Mouse (Mus musculus): ENCODE data around the gene Fkrp. TPM values are rescaled to one million over a fixed set of nuclear protein-coding genes. Genes with fewer than 3 reads are reported as not detected.
A peak's percentile ranks its signal among the peaks of the same experiment; 100 is the strongest.

Gene Fkrp
- total and polyA plus RNA-seq, 2 experiments from 2014 or later: 50.0 to 81.4 TPM

- no peak overlapping the region for H3K27ac ChIP-seq (ENCODE audit: low read depth, low read length)
- H3K36me3 ChIP-seq (ENCODE audit: insufficient read depth, low read length): peaks cover 70% of the 10 kb centered on the region
- H3K9me3 ChIP-seq (ENCODE audit: low read length): no peaks in the 10 kb centered on the region
- 0 out of 2 replicates have a peak, but pooled peaks cover 3% of the 10 kb centered on the region for H3K4me1 ChIP-seq (ENCODE audit: insufficient read depth, low read length)
- 85% methylated on average over 10 of the region's 10 CpGs for WGBS
- H3K4me2 ChIP-seq (ENCODE audit: low read depth, low read length, poor library complexity, severe bottlenecking): no peak overlapping the region
- H3K9ac ChIP-seq (replicated peaks; ENCODE audit: low read length, poor library complexity, severe bottlenecking): no peak overlapping the region
- H3K4me3 ChIP-seq (ENCODE audit: low read depth, low read length): no peak overlapping the region
- ATAC-seq (ENCODE audit: low FRiP score) (0 out of 2 replicates have a peak, but pooled peaks have one; percentile 18), DNase-seq (ENCODE audit: low spot score) (peak; percentile 36)
- H3K27me3 ChIP-seq (ENCODE audit: insufficient read depth, low read length): no peaks in the 10 kb centered on the region
- TF ChIP-seq CTCF (IDR thresholded peaks at IDR 0.05): peak; percentile 53
These were observed 9.3 kb upstream of the Fkrp start for GRCm38 (mm10) chr7:16825785-16826184.

GRCm38 (mm10) chr7:16823734-16824133, 7.2 kb upstream of the Fkrp start:
- Histone ChIP-seq H3K36me3 (ENCODE audit: insufficient read depth, low read length) (peaks cover 50% of the 10 kb centered on the region), H3K9me3 (ENCODE audit: low read length) (no peaks in the 10 kb centered on the region), H3K27me3 (ENCODE audit: insufficient read depth, low read length) (no peaks in the 10 kb centered on the region), H3K4me2 (ENCODE audit: low read depth, low read length, poor library complexity, severe bottlenecking) (no peak overlapping the region), H3K4me3 (ENCODE audit: low read depth, low read length) (no peak overlapping the region), H3K27ac (ENCODE audit: low read depth, low read length) (no peak overlapping the region), H3K9ac (replicated peaks; ENCODE audit: low read length, poor library complexity, severe bottlenecking) (no peak overlapping the region), H3K4me1 (ENCODE audit: insufficient read depth, low read length) (peaks cover 18% of the 10 kb centered on the region)
- no peak for ATAC-seq (ENCODE audit: low FRiP score)
- WGBS: 73% methylated on average over 5 of the region's 5 CpGs
- no peak for DNase-seq (ENCODE audit: low spot score)
- TF ChIP-seq CTCF (IDR thresholded peaks at IDR 0.05): no peak

GRCm38 (mm10) chr7:16821669-16822101, 5.2 kb upstream of the Fkrp start:
- no peak overlapping the region for H3K9ac ChIP-seq (replicated peaks; ENCODE audit: low read length, poor library complexity, severe bottlenecking)
- peaks cover 27% of the 10 kb centered on the region for H3K4me1 ChIP-seq (ENCODE audit: insufficient read depth, low read length)
- TF ChIP-seq CTCF (IDR thresholded peaks at IDR 0.05): no peak
- H3K27ac ChIP-seq (ENCODE audit: low read depth, low read length): peak overlapping the region; percentile 12; the same call in 1 of the 2 replicates
- DNase-seq (ENCODE audit: low spot score) (peak; percentile 19), ATAC-seq (ENCODE audit: low FRiP score) (no peak)
- H3K27me3 ChIP-seq (ENCODE audit: insufficient read depth, low read length): no peaks in the 10 kb centered on the region
- peaks cover 33% of the 10 kb centered on the region for H3K36me3 ChIP-seq (ENCODE audit: insufficient read depth, low read length)
- H3K4me3 ChIP-seq (ENCODE audit: low read depth, low read length): no peak overlapping the region
- 80% methylated on average over 4 of the region's 4 CpGs for WGBS
- H3K9me3 ChIP-seq (ENCODE audit: low read length): no peaks in the 10 kb centered on the region
- no peak overlapping the region for H3K4me2 ChIP-seq (ENCODE audit: low read depth, low read length, poor library complexity, severe bottlenecking)

GRCm38 (mm10) chr7:16821091-16821490, 4.6 kb upstream of the Fkrp start:
- Histone ChIP-seq H3K9ac (replicated peaks; ENCODE audit: low read length, poor library complexity, severe bottlenecking) (no peak overlapping the region), H3K4me2 (ENCODE audit: low read depth, low read length, poor library complexity, severe bottlenecking) (no peak overlapping the region), H3K27me3 (ENCODE audit: insufficient read depth, low read length) (no peaks in the 10 kb centered on the region), H3K27ac (ENCODE audit: low read depth, low read length) (no peak overlapping the region; the same call in 1 of the 2 replicates), H3K9me3 (ENCODE audit: low read length) (no peaks in the 10 kb centered on the region), H3K4me3 (ENCODE audit: low read depth, low read length) (no peak overlapping the region), H3K36me3 (ENCODE audit: insufficient read depth, low read length) (peaks cover 27% of the 10 kb centered on the region), H3K4me1 (ENCODE audit: insufficient read depth, low read length) (peaks cover 27% of the 10 kb centered on the region)
- ATAC-seq (ENCODE audit: low FRiP score) (no peak), DNase-seq (ENCODE audit: low spot score) (no peak)
- 40% methylated on average over 3 of the region's 3 CpGs for WGBS
- no peak for TF ChIP-seq CTCF (IDR thresholded peaks at IDR 0.05)

GRCm38 (mm10) chr7:16820271-16820763, 3.8 kb upstream of the Fkrp start:
- Histone ChIP-seq H3K4me1 (ENCODE audit: insufficient read depth, low read length) (peaks cover 27% of the 10 kb centered on the region), H3K9ac (replicated peaks; ENCODE audit: low read length, poor library complexity, severe bottlenecking) (no peak overlapping the region), H3K4me2 (ENCODE audit: low read depth, low read length, poor library complexity, severe bottlenecking) (peak overlapping the region; percentile 94; the same call in 1 of the 2 replicates), H3K36me3 (ENCODE audit: insufficient read depth, low read length) (peaks cover 19% of the 10 kb centered on the region), H3K4me3 (ENCODE audit: low read depth, low read length) (no peak overlapping the region), H3K27me3 (ENCODE audit: insufficient read depth, low read length) (no peaks in the 10 kb centered on the region), H3K27ac (ENCODE audit: low read depth, low read length) (no peak overlapping the region), H3K9me3 (ENCODE audit: low read length) (no peaks in the 10 kb centered on the region)
- DNase-seq (ENCODE audit: low spot score) (no peak), ATAC-seq (ENCODE audit: low FRiP score) (no peak)
- WGBS: 68% methylated on average over 5 of the region's 5 CpGs
- TF ChIP-seq CTCF (IDR thresholded peaks at IDR 0.05): no peak

GRCm38 (mm10) chr7:16819794-16820193, 3.3 kb upstream of the Fkrp start:
- TF ChIP-seq CTCF (IDR thresholded peaks at IDR 0.05): no peak
- H3K27me3 ChIP-seq (ENCODE audit: insufficient read depth, low read length): no peaks in the 10 kb centered on the region
- DNase-seq (ENCODE audit: low spot score) (no peak), ATAC-seq (ENCODE audit: low FRiP score) (no peak)
- H3K4me3 ChIP-seq (ENCODE audit: low read depth, low read length): no peak overlapping the region
- H3K4me1 ChIP-seq (ENCODE audit: insufficient read depth, low read length): peaks cover 27% of the 10 kb centered on the region
- 74% methylated on average over 5 of the region's 5 CpGs for WGBS
- H3K4me2 ChIP-seq (ENCODE audit: low read depth, low read length, poor library complexity, severe bottlenecking): peak overlapping the region; percentile 94; the same call in 1 of the 2 replicates
- H3K36me3 ChIP-seq (ENCODE audit: insufficient read depth, low read length): peaks cover 14% of the 10 kb centered on the region
- H3K9me3 ChIP-seq (ENCODE audit: low read length): no peaks in the 10 kb centered on the region
- H3K27ac ChIP-seq (ENCODE audit: low read depth, low read length): no peak overlapping the region
- H3K9ac ChIP-seq (replicated peaks; ENCODE audit: low read length, poor library complexity, severe bottlenecking): no peak overlapping the region; the same call in 1 of the 2 replicates

Measured in midbrain, postnatal 0 days (tissue).